Mouse (Mus musculus): ENCODE results near the gene Jmjd4.

Jmjd4 gene

GRCm38 (mm10) chr11:59471413-59472325, 21.8 kb downstream of the Jmjd4 start:
- DNase-seq (ENCODE audit: low read depth, low spot score), result no peak

- DNase-seq (ENCODE audit: low read depth, low spot score), result peak; percentile 81
Measured at GRCm38 (mm10) chr11:59472326-59472677, 22.5 kb downstream of the Jmjd4 start, which contains the start of gene Zfp867. Gene Zfp867 (minus strand): TSS chr11:59472474.

- DNase-seq (ENCODE audit: low read depth, low spot score), result no peak
Measured at GRCm38 (mm10) chr11:59477240-59477639, 27.4 kb downstream of the Jmjd4 start.

GRCm38 (mm10) chr11:59483212-59483611, 33.4 kb downstream of the Jmjd4 start:
- peak; percentile 64 for DNase-seq (ENCODE audit: low read depth, low spot score)

- no peak for DNase-seq (ENCODE audit: low read depth, low spot score)
Measured at GRCm38 (mm10) chr11:59485641-59486040, 35.8 kb downstream of the Jmjd4 start.

GRCm38 (mm10) chr11:59486222-59486621, 36.4 kb downstream of the Jmjd4 start:
- DNase-seq (ENCODE audit: low read depth, low spot score), result no peak

GRCm38 (mm10) chr11:59496672-59497310, 46.9 kb downstream of the Jmjd4 start:
- DNase-seq (ENCODE audit: low read depth, low spot score), result no peak

- DNase-seq (ENCODE audit: low read depth, low spot score), result no peak
Measured at GRCm38 (mm10) chr11:59497747-59498146, 47.9 kb downstream of the Jmjd4 start.

GRCm38 (mm10) chr11:59501978-59502700, 52.3 kb downstream of the Jmjd4 start:
- DNase-seq (ENCODE audit: low read depth, low spot score), result no peak

- peak; percentile 27 for DNase-seq (ENCODE audit: low read depth, low spot score)
Measured at GRCm38 (mm10) chr11:59505351-59505838, 55.5 kb downstream of the Jmjd4 start.

- peak; percentile 76 for DNase-seq (ENCODE audit: low read depth, low spot score)
Measured at GRCm38 (mm10) chr11:59505839-59506712, 56.2 kb downstream of the Jmjd4 start.

- no peak for DNase-seq (ENCODE audit: low read depth, low spot score)
Measured at GRCm38 (mm10) chr11:59506713-59507074, 56.8 kb downstream of the Jmjd4 start.

All from retina, postnatal 7 days (tissue).